Mouse (Mus musculus): ENCODE measurements around the gene Wif1.

Wif1 gene

DNA sequence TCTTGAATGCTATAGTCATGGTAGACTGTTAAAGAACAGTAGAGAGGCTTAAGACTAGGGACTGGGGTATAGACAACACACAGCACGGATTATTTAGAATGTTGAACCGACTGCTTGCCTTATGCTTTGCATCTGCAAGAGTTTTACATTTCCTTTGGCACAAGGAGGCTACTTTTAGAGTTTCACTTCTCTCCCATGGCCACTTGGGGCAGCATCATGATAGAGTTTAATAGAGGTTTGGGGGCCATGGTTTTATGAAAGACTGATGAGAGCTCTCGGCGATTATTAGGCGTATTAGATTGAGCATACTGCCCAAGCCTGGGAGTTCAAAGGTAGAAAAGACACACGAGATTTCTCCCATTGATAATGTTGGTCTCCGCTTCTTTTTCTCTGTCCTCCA, 37.0 kb downstream of the Wif1 start:
- DNase-seq (ENCODE audit: low spot score), result no peak

- DNase-seq (ENCODE audit: low spot score), result no peak
Observed at GRCm38 (mm10) chr10:121080500-121080899, 46.7 kb downstream of the Wif1 start.

DNA sequence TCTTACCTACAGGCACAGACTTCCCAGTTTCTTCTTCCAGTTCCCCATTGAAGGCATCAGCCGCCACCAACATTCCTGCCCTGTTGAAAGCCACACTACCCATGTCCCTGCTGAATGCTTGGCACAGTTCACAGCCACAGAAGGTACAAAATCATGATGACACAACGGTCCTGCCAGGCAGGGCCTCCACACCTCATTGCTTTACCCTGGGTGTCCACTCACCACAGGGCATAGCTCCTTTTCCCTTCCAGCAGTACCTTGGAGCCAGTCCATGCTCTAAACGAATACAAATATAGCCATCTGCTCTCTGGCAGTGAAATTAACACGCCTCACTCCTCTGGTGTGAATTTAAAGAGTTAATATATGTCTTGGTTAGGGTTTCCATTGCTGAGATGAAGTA, 49.1 kb downstream of the Wif1 start:
- no peak for DNase-seq (ENCODE audit: low spot score)

DNA sequence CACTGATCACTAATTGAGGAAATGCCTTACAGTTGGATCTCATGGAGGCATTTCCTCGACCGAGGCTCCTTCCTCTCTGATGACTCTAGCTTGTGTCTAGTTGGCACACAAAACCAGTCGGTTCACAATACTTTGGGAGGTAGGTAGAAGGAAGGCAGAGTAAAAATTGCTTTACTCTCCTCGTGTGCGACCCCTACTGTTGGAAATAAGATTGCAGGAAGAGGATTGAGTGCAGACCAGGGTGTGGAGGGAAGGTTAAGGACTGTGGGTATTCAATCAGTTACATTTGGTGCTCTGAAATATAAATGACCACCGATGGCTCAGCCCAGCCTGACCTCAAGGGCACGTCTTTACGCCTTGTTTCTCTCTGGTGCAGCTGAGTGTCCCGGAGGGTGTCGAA, 49.8 kb downstream of the Wif1 start:
- DNase-seq (ENCODE audit: low spot score), result no peak

DNA sequence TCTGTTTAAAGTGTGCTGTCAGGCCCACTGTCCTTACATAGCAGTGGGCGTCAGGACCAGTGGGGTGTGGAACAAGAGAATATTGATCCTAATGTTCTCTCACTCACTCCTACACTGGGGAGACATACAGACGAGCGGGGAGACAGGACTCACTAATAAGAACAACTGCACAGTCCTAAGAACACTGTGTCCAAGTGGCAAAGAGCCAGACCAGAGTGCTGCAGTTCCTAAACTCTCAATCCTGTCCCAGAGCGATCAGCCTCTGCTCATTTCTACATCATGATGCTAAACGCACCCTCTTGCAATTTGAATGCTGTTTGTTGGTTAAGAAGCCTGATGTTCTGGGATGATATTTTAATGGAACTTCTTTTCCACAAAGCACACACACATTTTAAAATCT, 54.9 kb downstream of the Wif1 start:
- DNase-seq (ENCODE audit: low spot score), result no peak

DNA sequence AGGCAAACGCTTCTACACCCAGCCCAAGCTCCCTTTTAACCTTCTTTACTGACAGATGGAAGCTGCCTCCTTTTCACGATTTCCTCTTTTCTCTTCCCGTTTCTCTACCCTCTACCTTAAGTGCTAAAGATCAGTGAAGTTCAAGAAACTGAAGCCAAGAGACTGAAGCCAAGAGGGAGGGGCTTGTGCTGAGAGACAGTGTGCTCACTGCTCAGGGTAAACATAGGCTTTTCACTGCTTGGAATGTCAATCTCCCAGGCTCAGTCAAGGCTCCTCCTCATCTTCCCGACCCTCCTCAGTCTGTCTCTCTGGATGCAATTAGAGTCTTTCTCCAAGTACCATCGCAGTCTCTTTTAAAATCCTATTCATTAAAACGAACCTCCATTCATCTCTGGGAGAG, 55.6 kb downstream of the Wif1 start:
- no peak for DNase-seq (ENCODE audit: low spot score)

GRCm38 (mm10) chr10:121090006-121090405, 56.2 kb downstream of the Wif1 start:
- DNase-seq (ENCODE audit: low spot score), result no peak

GRCm38 (mm10) chr10:121095948-121096347, 62.2 kb downstream of the Wif1 start:
- no peak for DNase-seq (ENCODE audit: low spot score)

DNA sequence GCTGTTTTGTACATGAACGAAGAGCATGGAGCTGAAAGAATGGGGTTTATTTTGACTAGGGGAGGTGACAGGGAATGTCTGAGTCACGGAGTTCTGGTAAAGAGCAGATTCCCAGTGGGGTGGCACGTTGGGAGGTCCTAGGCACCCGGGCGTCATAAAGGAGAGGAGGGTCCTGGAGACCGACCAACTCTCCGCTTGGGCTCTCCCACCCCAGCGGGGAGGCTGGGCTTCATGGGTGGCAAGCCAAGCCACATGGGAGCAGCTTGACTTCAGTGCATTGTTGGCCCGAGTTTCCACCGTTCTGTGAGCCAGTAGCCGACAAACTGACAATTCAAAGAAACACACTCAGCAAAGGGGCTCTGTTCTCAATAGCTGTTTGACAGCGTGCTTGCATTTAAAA, 64.5 kb downstream of the Wif1 start:
- no peak for DNase-seq (ENCODE audit: low spot score)

DNA sequence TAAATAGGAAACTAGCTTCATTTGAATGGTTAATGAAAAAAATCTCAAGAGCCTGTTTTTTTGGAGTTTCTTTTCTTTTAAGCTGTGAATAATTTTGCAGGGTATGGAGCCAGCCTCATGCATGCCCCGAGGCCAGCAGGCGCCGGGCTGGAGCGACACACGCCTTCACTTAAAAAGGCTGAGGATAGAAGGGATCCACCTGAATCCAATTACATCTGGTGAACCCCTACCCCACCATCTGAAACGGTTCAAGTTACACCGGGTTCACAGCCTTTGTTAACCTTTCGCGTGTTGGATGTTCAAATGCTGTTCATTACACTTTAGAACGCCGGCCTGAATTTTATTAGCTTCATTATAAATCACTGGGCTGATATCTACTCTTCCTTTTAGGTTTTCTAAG, 65.9 kb downstream of the Wif1 start:
- no peak for DNase-seq (ENCODE audit: low spot score)

- no peak for DNase-seq (ENCODE audit: low spot score)
Observed at GRCm38 (mm10) chr10:121116115-121116514, 82.4 kb downstream of the Wif1 start.

DNA sequence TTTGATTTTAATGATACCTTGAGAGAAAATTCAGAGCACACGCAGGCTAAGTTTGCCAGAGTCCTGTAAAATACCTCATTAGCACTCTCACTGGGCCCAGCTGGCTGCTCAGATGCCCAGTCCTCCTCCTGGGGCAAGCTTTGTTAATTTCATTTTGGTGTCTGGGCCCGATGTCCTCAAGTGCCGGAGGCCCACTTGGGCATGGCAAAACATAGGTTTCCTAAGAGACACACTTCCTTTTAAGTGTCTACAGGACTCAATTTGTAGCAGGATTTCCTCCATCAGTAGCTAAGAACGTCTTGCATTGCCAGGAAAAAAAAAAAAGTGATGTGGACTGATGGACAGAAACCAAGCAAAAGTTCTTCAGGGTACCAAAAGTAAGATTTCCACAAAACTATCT, 82.9 kb downstream of the Wif1 start:
- no peak for DNase-seq (ENCODE audit: low spot score)

GRCm38 (mm10) chr10:121120751-121121150, 87.0 kb downstream of the Wif1 start:
- no peak for DNase-seq (ENCODE audit: low spot score)

DNA sequence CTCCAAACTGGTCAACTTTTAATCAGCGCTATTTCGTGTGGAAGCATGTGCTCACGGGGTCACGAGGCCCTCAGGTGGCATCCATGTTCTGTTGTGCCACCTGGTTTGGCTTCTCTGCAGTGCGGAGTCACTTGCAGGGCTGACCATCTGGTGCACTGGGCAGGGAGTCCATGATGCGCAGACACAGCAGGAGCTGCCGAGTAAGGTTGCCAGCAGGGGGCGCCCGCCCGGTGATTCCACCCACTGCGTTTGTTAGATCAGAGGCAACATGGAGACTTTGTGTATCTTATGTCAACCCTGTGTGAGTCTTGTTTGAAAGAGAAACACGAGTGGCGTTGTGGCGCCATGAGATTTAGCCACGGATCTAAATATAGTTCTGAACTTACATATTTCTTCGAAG, 90.7 kb downstream of the Wif1 start:
- DNase-seq (ENCODE audit: low spot score), result no peak

DNA sequence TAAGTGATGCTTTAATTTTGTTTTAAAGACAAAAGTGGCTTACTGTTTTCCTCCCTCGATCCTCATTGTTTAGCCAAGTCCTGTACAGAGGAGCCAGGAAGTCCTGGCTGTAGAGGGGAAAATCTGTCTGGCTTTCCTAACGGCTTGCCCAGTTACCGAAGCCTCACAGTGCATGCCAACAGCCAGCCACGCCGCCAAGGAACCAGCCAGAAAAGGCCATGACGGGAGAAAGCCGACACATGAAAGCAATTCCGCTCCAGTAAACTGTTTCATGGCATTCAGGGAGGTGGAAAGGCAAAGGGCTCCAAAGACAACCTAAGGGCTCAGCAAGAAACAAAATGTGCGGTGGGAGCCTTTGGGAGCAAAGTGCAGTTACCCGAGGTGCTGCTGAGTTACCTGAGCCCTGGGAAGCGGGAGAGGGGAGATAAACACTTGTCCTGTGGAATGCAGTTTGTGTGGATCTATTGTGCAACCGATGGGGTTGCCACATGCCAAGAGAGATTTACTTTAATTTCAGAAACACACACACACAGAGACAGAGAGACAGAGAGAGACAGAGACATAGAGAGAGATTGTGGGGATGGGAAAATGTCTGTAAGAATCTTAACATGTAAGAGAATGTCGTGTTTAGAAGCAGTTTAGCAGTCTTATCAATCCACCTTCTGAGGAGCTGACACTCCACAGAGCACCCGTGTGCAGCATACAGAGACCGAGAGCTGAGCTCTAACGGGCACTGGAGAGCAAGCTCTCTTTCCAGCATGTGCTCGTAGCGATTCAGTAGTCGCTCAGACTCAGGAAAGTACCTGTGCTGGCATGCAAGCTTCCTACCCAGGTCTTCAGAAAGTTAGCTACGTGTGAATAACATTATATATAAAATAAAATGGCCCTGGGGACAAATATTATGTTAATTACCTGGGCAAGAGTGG, 95.5 kb downstream of the Wif1 start:
- no peak for DNase-seq (ENCODE audit: low spot score)
